Comparison of ENCODE assay signal across 8 mouse cellular contexts in genomic region chr10:39368572-39369135, GRCm38 (mm10). TPM values are rescaled to one million over a fixed set of nuclear protein-coding genes. Genes with fewer than 3 reads are reported as not detected.
DNase-seq lines count a peak whose midpoint lies in the region; ATAC-seq and TF ChIP-seq lines count a peak whose summit lies in the region.

TSS of gene Fyn (plus strand) at chr10:39368855.

- H3K9me3 ChIP-seq in kidney, embryonic 15.5 days (replicated peaks) = no peaks in the 10 kb centered on the region
- H3K9me3 ChIP-seq in G1E (replicated peaks) = no peaks in the 10 kb centered on the region
- H3K9me3 ChIP-seq in forebrain, embryonic 12.5 days = no peaks in the 10 kb centered on the region
- no peaks in the 10 kb centered on the region for H3K9me3 ChIP-seq in hindbrain, postnatal 0 days (ENCODE audit: low read length)

- peaks cover 14% of the 10 kb centered on the region for H3K27me3 ChIP-seq in kidney, embryonic 15.5 days
- no peaks in the 10 kb centered on the region for H3K27me3 ChIP-seq in G1E (ENCODE audit: insufficient read depth, low read length)
- H3K27me3 ChIP-seq in forebrain, embryonic 12.5 days = no peaks in the 10 kb centered on the region
- H3K27me3 ChIP-seq in hindbrain, postnatal 0 days (ENCODE audit: insufficient read depth, low read length) = no peaks in the 10 kb centered on the region

- TF ChIP-seq CTCF in G1E (IDR thresholded peaks at IDR 0.05; ENCODE audit: low read depth, low read length) = no peak
- TF ChIP-seq CTCF in hindbrain, postnatal 0 days (IDR thresholded peaks at IDR 0.05; ENCODE audit: low read depth) = no peak

- peak within 1 kb of the TSS; percentile 91 for H3K4me3 ChIP-seq in kidney, embryonic 15.5 days (replicated peaks)
- peak within 1 kb of the TSS; percentile 93 for H3K4me3 ChIP-seq in G1E (ENCODE audit: low read depth, low read length)
- peak within 1 kb of the TSS; percentile 96 for H3K4me3 ChIP-seq in forebrain, embryonic 12.5 days (replicated peaks)
- H3K4me3 ChIP-seq in hindbrain, postnatal 0 days (ENCODE audit: low read length) = peak within 1 kb of the TSS; percentile 98

- peak within 1 kb of the TSS; percentile 91 for H3K27ac ChIP-seq in kidney, embryonic 15.5 days
- peak within 1 kb of the TSS; percentile 98 for H3K27ac ChIP-seq in forebrain, embryonic 12.5 days
- H3K27ac ChIP-seq in hindbrain, postnatal 0 days = peak within 1 kb of the TSS; percentile 97

- H3K36me3 ChIP-seq in kidney, embryonic 15.5 days = no peaks in the 10 kb centered on the region
- H3K36me3 ChIP-seq in G1E (replicated peaks) = peaks cover 20% of the 10 kb centered on the region
- no peaks in the 10 kb centered on the region; the same call in 1 of the 2 replicates for H3K36me3 ChIP-seq in forebrain, embryonic 12.5 days (replicated peaks)
- no peaks in the 10 kb centered on the region for H3K36me3 ChIP-seq in hindbrain, postnatal 0 days (ENCODE audit: insufficient read depth, low read length)

- H3K4me1 ChIP-seq in kidney, embryonic 15.5 days = peaks cover 20% of the 10 kb centered on the region
- H3K4me1 ChIP-seq in G1E (ENCODE audit: insufficient read depth, low read depth, low read length) = peaks cover 44% of the 10 kb centered on the region
- peaks cover 34% of the 10 kb centered on the region for H3K4me1 ChIP-seq in forebrain, embryonic 12.5 days
- H3K4me1 ChIP-seq in hindbrain, postnatal 0 days (ENCODE audit: insufficient read depth, low read length) = peaks cover 22% of the 10 kb centered on the region

- WGBS in kidney, embryonic 15.5 days = 40% methylated on average over 8 of the region's 8 CpGs
- WGBS in forebrain, embryonic 12.5 days = 37% methylated on average over 8 of the region's 8 CpGs
- WGBS in hindbrain, postnatal 0 days = 36% methylated on average over 8 of the region's 8 CpGs

- no peak for DNase-seq in kidney, postnatal 25 days
- DNase-seq in G1E (ENCODE audit: low spot score) = no peak
- DNase-seq in hindbrain, postnatal 0 days (ENCODE audit: low spot score) = no peak
- DNase-seq in natural killer cell, adult 2 months (ENCODE audit: low spot score in 2 of 2) = no peak
- no peak for DNase-seq in cerebellum, postnatal 36 days

- peak within 1 kb of the TSS; percentile 84 for H3K9ac ChIP-seq in kidney, embryonic 15.5 days
- peak within 1 kb of the TSS; percentile 99 for H3K9ac ChIP-seq in forebrain, embryonic 12.5 days
- H3K9ac ChIP-seq in hindbrain, postnatal 0 days (replicated peaks; ENCODE audit: low read length) = peak within 1 kb of the TSS; percentile 99

- no peak for ATAC-seq in kidney, embryonic 15.5 days (replicated peaks; ENCODE audit: low FRiP score)
- ATAC-seq in G1E (ENCODE audit: extremely low read depth, insufficient number of reproducible peaks, low FRiP score, poor library complexity, severe bottlenecking) = no peak
- ATAC-seq in forebrain, embryonic 12.5 days (ENCODE audit: low FRiP score) = no peak
- no peak for ATAC-seq in hindbrain, postnatal 0 days
- no peak for ATAC-seq in megakaryocyte, adult 5-6 weeks (ENCODE audit: poor library complexity, severe bottlenecking)

- peak within 1 kb of the TSS; percentile 93 for H3K4me2 ChIP-seq in kidney, embryonic 15.5 days
- peak within 1 kb of the TSS; percentile 77 for H3K4me2 ChIP-seq in forebrain, embryonic 12.5 days
- H3K4me2 ChIP-seq in hindbrain, postnatal 0 days (ENCODE audit: low read depth, low read length) = peak within 1 kb of the TSS; percentile 70

RNA-seq across cellular contexts. Expression of gene Fyn, which starts in this region (rescaled TPM):
- 26.2 and 27.0 TPM in 2 replicates for polyA plus RNA-seq in kidney, embryonic 15.5 days (2015; fragmentation: Nextera tagmentation; extraction: Ambion mirVana)
- total RNA-seq in G1E (2014; fragmentation: Nextera tagmentation) (91.4 and 101 TPM in 2 replicates), G1E (2017) (125 and 127 TPM in 2 replicates)
- polyA plus RNA-seq in G1E (2012) = 88.6 and 89.7 TPM in 2 replicates
- polyA plus RNA-seq in forebrain, embryonic 12.5 days (2016; fragmentation: Nextera tagmentation; extraction: Ambion mirVana) = 62.0 and 63.4 TPM in 2 replicates
- total RNA-seq in hindbrain, postnatal 0 days (2014; rRNA removed) = 120 and 121 TPM in 2 replicates
- 94.9 and 95.2 TPM in 2 replicates for polyA plus RNA-seq in hindbrain, postnatal 0 days (2015; fragmentation: Nextera tagmentation; extraction: Ambion mirVana)
- total RNA-seq in megakaryocyte, adult 5-6 weeks (2015) = 19.5 and 21.3 TPM in 2 replicates
- total RNA-seq in megakaryocyte, adult 5-6 weeks (2017) = 28.9 and 36.3 TPM in 2 replicates
